Mouse (Mus musculus): ENCODE data around the gene Atf1. TPM values are rescaled to one million over a fixed set of nuclear protein-coding genes. Genes with fewer than 3 reads are reported as not detected.

The Atf1 gene
- polyA plus RNA-seq, 1 experiment from 2014 or later, result 36.0 TPM

DNA sequence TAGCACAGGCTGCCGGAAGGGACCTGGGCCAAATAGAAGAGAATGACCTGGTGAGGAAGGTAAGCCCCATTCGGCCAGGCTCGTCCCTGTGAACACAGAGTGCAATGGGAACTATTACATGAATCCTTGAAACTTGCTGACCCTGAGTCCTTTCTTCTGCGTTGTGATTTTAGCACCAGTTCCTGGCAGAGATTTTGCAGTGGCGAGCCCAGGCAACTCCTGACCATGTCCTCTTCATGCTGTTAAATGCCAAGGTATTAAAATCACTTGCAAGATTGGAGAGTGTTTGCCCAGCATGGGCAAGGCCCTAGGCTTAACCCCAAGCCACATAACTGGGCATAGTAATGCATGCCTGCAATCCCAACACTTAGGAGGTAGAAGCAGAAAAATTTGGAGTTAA lies 37.5 kb upstream of the Atf1 start:
- 92% methylated on average over 5 of the region's 5 CpGs for WGBS
- Histone ChIP-seq H3K36me3 (peaks cover 95% of the 10 kb centered on the region), H3K4me3 (no peak overlapping the region), H3K27me3 (ENCODE audit: insufficient read depth, poor library complexity, severe bottlenecking) (no peaks in the 10 kb centered on the region), H3K27ac (no peak overlapping the region), H3K4me1 (peaks cover 6% of the 10 kb centered on the region), H3K9me3 (no peaks in the 10 kb centered on the region)
- no peak for DNase-seq (ENCODE audit: low spot score)

GRCm38 (mm10) chr15:100198983-100199745 lies 28.5 kb upstream of the Atf1 start:
- no peak overlapping the region for H3K4me3 ChIP-seq
- H3K27ac ChIP-seq, result peak overlapping the region; percentile 74
- H3K27me3 ChIP-seq (ENCODE audit: insufficient read depth, poor library complexity, severe bottlenecking), result no peaks in the 10 kb centered on the region
- H3K9me3 ChIP-seq, result no peaks in the 10 kb centered on the region
- WGBS, result 74% methylated on average over 11 of the region's 11 CpGs
- no peak for DNase-seq (ENCODE audit: low spot score)
- peaks cover 81% of the 10 kb centered on the region for H3K36me3 ChIP-seq
- H3K4me1 ChIP-seq, result peaks cover 38% of the 10 kb centered on the region

GRCm38 (mm10) chr15:100199790-100200189 lies 27.8 kb upstream of the Atf1 start:
- Histone ChIP-seq H3K4me3 (no peak overlapping the region), H3K9me3 (no peaks in the 10 kb centered on the region), H3K27ac (peak overlapping the region; percentile 74; the same call in 1 of the 2 replicates), H3K4me1 (peaks cover 41% of the 10 kb centered on the region), H3K36me3 (peaks cover 79% of the 10 kb centered on the region), H3K27me3 (ENCODE audit: insufficient read depth, poor library complexity, severe bottlenecking) (no peaks in the 10 kb centered on the region)
- WGBS, result 39% methylated on average over 3 of the region's 3 CpGs
- DNase-seq (ENCODE audit: low spot score), result peak; percentile 82

GRCm38 (mm10) chr15:100201806-100202205 lies 25.8 kb upstream of the Atf1 start:
- Histone ChIP-seq H3K27ac (peak overlapping the region; percentile 78), H3K27me3 (ENCODE audit: insufficient read depth, poor library complexity, severe bottlenecking) (no peaks in the 10 kb centered on the region), H3K9me3 (no peaks in the 10 kb centered on the region), H3K4me3 (no peak overlapping the region), H3K4me1 (peaks cover 44% of the 10 kb centered on the region), H3K36me3 (peaks cover 77% of the 10 kb centered on the region)
- WGBS, result 70% methylated on average over 3 of the region's 3 CpGs
- no peak for DNase-seq (ENCODE audit: low spot score)

GRCm38 (mm10) chr15:100202431-100203015 lies 25.1 kb upstream of the Atf1 start:
- H3K4me1 ChIP-seq, result peaks cover 44% of the 10 kb centered on the region
- WGBS, result 57% methylated on average over 4 of the region's 4 CpGs
- no peaks in the 10 kb centered on the region for H3K27me3 ChIP-seq (ENCODE audit: insufficient read depth, poor library complexity, severe bottlenecking)
- H3K9me3 ChIP-seq, result no peaks in the 10 kb centered on the region
- H3K4me3 ChIP-seq, result no peak overlapping the region
- H3K36me3 ChIP-seq, result peaks cover 77% of the 10 kb centered on the region
- DNase-seq (ENCODE audit: low spot score), result no peak
- peak overlapping the region; percentile 78 for H3K27ac ChIP-seq

DNA sequence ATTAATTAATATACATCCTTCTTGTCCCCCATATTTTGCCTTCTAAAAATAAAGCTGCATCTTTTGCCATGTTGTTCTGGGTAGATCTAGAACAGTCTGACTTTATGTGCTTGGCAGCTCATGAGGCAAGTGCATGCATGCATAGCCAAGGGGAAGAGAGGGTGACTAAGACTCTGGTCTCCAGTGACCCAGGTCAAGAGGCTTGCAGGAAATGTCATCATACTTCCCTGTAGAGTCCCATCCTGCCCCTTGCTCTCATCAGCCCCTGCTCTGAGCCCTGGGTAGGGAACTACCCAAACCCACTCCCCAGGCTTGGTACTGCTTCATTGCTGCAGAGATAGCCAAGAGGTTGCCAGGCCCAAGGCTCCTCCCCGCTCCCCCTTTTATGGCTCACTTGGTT lies 23.0 kb upstream of the Atf1 start:
- DNase-seq (ENCODE audit: low spot score), result no peak
- WGBS, result 91% methylated on average over 1 of the region's 1 CpGs
- Histone ChIP-seq H3K36me3 (peaks cover 79% of the 10 kb centered on the region), H3K4me3 (no peak overlapping the region), H3K27ac (0 out of 2 replicates have a peak overlapping the region, but pooled peaks have one; percentile 31), H3K9me3 (no peaks in the 10 kb centered on the region), H3K4me1 (peaks cover 32% of the 10 kb centered on the region), H3K27me3 (ENCODE audit: insufficient read depth, poor library complexity, severe bottlenecking) (no peaks in the 10 kb centered on the region)

DNA sequence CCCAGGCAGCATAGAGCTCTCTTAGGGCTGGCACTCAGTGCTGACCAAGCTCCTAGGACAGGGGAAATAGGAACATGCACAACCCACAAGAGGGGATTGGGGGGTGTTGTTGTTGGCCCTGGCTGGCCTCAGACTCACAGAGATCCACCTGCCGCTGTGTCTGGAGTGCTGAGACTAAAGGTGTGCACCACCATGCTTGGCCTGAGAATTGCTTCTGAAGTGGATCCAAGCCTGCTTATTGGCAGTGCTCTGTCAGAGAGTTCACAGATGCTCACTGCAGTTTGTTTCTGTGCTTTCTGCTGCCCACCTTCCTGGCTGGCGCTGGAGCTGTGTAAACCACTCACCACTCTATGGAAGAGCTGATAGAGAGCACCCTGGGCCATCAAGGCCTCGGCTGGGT lies 17.6 kb upstream of the Atf1 start:
- DNase-seq (ENCODE audit: low spot score), result no peak
- Histone ChIP-seq H3K36me3 (peaks cover 91% of the 10 kb centered on the region), H3K27ac (no peak overlapping the region), H3K9me3 (no peaks in the 10 kb centered on the region), H3K4me3 (no peak overlapping the region), H3K4me1 (0 out of 2 replicates have a peak, but pooled peaks cover under 1% of the 10 kb centered on the region), H3K27me3 (ENCODE audit: insufficient read depth, poor library complexity, severe bottlenecking) (no peaks in the 10 kb centered on the region)
- WGBS, result 89% methylated on average over 3 of the region's 3 CpGs

DNA sequence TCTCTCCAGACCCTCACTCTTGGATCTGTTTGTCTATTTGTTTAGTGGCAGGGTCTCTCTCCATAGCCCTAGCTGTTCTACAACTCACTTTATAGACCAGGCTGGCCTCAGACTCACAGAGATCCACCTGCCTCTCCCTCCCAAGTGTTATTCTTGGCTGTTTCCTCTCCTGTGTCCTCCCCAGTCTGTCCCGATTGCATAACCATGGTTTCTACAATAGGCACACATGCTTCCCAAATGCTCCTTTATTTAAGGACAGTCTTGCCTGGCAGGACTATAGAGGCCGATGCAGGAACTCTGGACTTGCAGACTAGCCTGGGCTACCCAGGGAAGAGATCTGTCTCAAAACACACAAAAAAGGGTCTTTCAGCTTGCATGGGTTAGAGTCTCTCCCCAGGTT lies 14.3 kb upstream of the Atf1 start:
- H3K27ac ChIP-seq, result no peak overlapping the region
- peaks cover 77% of the 10 kb centered on the region for H3K36me3 ChIP-seq
- H3K4me3 ChIP-seq, result no peak overlapping the region
- no peaks in the 10 kb centered on the region for H3K9me3 ChIP-seq
- WGBS, result 90% methylated on average over 2 of the region's 2 CpGs
- DNase-seq (ENCODE audit: low spot score), result no peak
- H3K27me3 ChIP-seq (ENCODE audit: insufficient read depth, poor library complexity, severe bottlenecking), result no peaks in the 10 kb centered on the region
- no peaks in the 10 kb centered on the region for H3K4me1 ChIP-seq

DNA sequence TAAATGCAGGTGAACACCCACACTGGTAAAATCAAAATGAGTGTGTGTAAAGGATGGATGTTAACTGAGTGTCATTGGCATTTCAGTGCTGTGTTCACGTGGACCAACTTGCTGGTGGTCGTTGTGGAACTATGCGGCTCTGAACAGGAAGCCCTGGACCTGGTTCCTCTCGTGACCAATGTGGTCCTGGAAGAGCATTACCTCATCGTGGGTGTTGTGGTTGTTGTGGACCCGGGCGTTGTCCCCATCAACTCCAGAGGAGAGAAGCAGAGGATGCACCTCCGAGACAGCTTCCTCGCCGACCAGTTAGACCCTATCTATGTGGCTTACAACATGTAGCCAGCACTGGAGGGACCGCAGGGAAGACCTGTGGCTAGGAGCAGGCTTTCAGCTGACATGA lies 12.5 kb upstream of the Atf1 start:
- Histone ChIP-seq H3K27ac (no peak overlapping the region), H3K36me3 (peaks cover 61% of the 10 kb centered on the region), H3K4me3 (no peak overlapping the region), H3K4me1 (0 out of 2 replicates have a peak, but pooled peaks cover 3% of the 10 kb centered on the region), H3K27me3 (ENCODE audit: insufficient read depth, poor library complexity, severe bottlenecking) (no peaks in the 10 kb centered on the region), H3K9me3 (no peaks in the 10 kb centered on the region)
- no peak for DNase-seq (ENCODE audit: low spot score)
- 86% methylated on average over 11 of the region's 11 CpGs for WGBS

DNA sequence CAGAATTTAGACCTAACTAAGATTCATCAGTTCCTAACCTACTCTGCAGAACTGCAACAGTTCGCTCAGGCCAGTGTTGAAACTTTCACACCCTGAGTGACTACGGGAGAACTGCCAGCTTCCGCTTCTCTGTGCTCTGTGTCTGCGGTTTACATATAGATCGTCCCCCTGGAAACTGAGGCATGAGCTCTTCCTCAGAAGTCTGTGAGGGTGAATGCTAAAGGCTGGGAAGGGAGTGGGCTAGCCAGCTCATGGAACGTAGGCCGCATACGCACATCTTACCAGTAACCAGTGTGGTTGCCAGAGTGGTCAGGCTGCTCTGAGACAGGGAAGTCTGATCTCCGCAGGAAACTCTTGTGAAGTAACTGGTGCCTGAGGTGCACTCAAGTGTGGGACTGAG lies 11.4 kb upstream of the Atf1 start:
- H3K27ac ChIP-seq, result no peak overlapping the region
- no peak overlapping the region for H3K4me3 ChIP-seq
- WGBS, result 90% methylated on average over 9 of the region's 9 CpGs
- H3K36me3 ChIP-seq, result peaks cover 50% of the 10 kb centered on the region
- no peak for DNase-seq (ENCODE audit: low spot score)
- no peaks in the 10 kb centered on the region for H3K9me3 ChIP-seq
- no peaks in the 10 kb centered on the region for H3K27me3 ChIP-seq (ENCODE audit: insufficient read depth, poor library complexity, severe bottlenecking)
- 0 out of 2 replicates have a peak, but pooled peaks cover 3% of the 10 kb centered on the region for H3K4me1 ChIP-seq

- WGBS, result 89% methylated on average over 3 of the region's 3 CpGs
- Histone ChIP-seq H3K27me3 (ENCODE audit: insufficient read depth, poor library complexity, severe bottlenecking) (no peaks in the 10 kb centered on the region), H3K36me3 (peaks cover 46% of the 10 kb centered on the region), H3K4me3 (no peak overlapping the region), H3K27ac (no peak overlapping the region), H3K9me3 (peaks cover 1% of the 10 kb centered on the region), H3K4me1 (0 out of 2 replicates have a peak, but pooled peaks cover 3% of the 10 kb centered on the region)
- DNase-seq (ENCODE audit: low spot score), result no peak
Observed at GRCm38 (mm10) chr15:100218018-100218417, 9.6 kb upstream of the Atf1 start.

DNA sequence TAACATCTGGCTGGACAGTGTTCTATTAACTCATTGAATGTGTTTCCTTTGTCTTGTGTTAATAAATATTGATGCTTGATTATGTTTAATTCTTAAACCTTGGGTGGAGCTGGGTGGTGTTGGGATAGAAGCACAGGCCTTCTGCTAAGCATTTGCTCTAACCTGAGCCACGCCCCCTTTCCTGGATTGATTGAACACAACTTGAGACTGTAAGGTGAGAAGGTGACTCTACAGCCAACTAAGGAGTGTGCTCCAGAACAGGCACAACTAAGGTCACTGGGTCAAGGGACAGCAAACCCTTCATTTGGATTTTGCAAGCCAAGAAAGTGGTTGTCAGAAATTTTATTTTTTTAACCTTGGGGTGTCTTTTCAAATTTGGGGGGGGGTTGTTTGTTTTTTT lies 8.2 kb upstream of the Atf1 start:
- WGBS, result 46% methylated on average over 1 of the region's 1 CpGs
- Histone ChIP-seq H3K4me1 (0 out of 2 replicates have a peak, but pooled peaks cover 3% of the 10 kb centered on the region), H3K27me3 (ENCODE audit: insufficient read depth, poor library complexity, severe bottlenecking) (no peaks in the 10 kb centered on the region), H3K4me3 (no peak overlapping the region), H3K27ac (no peak overlapping the region), H3K9me3 (peaks cover 9% of the 10 kb centered on the region), H3K36me3 (peaks cover 43% of the 10 kb centered on the region)
- no peak for DNase-seq (ENCODE audit: low spot score)

DNA sequence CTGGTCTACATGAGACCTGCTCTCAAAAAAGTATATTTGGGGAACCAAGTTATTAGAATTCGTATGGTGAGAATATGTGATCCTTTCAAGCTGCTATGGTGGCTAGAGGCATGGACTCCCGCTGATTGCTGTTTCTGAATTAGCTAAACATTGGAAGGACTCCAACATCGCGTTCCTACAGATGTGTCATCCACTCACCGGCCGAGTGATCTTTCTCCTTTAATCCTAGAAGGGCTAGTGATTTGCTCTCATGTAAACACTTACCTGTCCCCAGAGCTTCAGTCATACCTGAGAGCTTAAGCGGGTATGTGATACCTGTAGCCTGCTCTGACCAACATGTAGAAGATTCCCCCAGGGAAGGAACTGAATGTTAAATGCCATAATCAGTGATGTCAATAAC lies 6.7 kb upstream of the Atf1 start:
- H3K4me3 ChIP-seq, result no peak overlapping the region
- no peak overlapping the region for H3K27ac ChIP-seq
- peaks cover 9% of the 10 kb centered on the region for H3K9me3 ChIP-seq
- H3K36me3 ChIP-seq, result peaks cover 28% of the 10 kb centered on the region
- peaks cover 6% of the 10 kb centered on the region; the same call in 1 of the 2 replicates for H3K4me1 ChIP-seq
- WGBS, result 88% methylated on average over 7 of the region's 7 CpGs
- no peaks in the 10 kb centered on the region for H3K27me3 ChIP-seq (ENCODE audit: insufficient read depth, poor library complexity, severe bottlenecking)
- no peak for DNase-seq (ENCODE audit: low spot score)

Data from heart, embryonic 10.5 days (tissue).